In the genomic region with DNA sequence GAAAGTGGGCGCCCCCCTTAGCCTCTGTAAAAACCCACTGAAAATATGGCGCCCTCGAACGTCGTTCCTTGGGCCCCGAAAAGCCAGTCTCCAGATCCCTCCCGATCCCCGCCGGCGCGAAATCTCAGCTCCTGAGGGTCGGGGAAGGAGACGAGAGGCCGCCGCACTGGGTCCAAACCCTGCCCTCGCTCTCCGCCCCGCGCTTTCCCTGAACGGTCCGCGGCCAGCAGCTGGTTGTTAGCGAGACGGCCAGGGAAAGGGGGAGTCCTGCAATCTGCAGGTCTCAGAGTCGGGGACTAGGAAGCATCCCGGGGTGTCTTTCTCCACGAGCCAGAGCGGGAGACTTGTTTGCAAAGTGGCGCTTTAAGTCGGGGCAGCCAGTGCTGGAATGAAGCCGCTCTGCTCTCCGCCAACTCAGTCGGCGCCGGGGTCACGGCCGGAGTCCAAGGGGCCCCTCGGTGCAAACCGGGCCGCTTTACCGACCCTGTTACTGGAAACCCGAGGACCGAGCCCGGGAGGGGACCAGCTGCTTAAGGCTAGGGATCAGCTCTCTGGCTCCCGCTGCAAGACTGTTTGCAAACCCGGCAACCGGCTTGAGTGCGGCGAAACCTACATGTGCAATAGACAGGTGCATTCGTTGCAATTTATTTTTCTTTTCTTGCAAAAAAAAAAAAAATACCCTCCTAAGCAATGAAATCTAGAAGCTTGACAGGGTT, we compare ENCODE assay signal across 7 mouse cellular contexts.
A peak's percentile ranks its signal among the peaks of the same experiment; 100 is the strongest.
DNase-seq lines count a peak whose midpoint lies in the region; ATAC-seq and TF ChIP-seq lines count a peak whose summit lies in the region.

No protein-coding gene starts in this region.

- H3K27ac ChIP-seq in gastrocnemius, adult 2 months: peak overlapping the region; percentile 96
- H3K27ac ChIP-seq in hindbrain, postnatal 0 days: peak overlapping the region; percentile 87
- H3K27ac ChIP-seq in midbrain, embryonic 12.5 days (replicated peaks): no peak overlapping the region
- H3K27ac ChIP-seq in stomach, postnatal 0 days (replicated peaks): peak overlapping the region; percentile 78

- H3K4me2 ChIP-seq in hindbrain, postnatal 0 days (ENCODE audit: low read depth, low read length): peak overlapping the region; percentile 96
- peak overlapping the region; percentile 99 for H3K4me2 ChIP-seq in midbrain, embryonic 12.5 days (replicated peaks)
- peak overlapping the region; percentile 99 for H3K4me2 ChIP-seq in stomach, postnatal 0 days (replicated peaks; ENCODE audit: low read depth)

- no peaks in the 10 kb centered on the region for H3K36me3 ChIP-seq in hindbrain, postnatal 0 days (ENCODE audit: insufficient read depth, low read length)
- H3K36me3 ChIP-seq in midbrain, embryonic 12.5 days: no peaks in the 10 kb centered on the region
- no peaks in the 10 kb centered on the region for H3K36me3 ChIP-seq in stomach, postnatal 0 days (ENCODE audit: control insufficient read depth, insufficient read depth, low read length)

- no peak for TF ChIP-seq CTCF in gastrocnemius, adult 2 months (IDR thresholded peaks at IDR 0.05)
- TF ChIP-seq CTCF in hindbrain, postnatal 0 days (IDR thresholded peaks at IDR 0.05; ENCODE audit: low read depth): no peak
- TF ChIP-seq CTCF in stomach, postnatal 0 days (IDR thresholded peaks at IDR 0.05; ENCODE audit: low read depth): no peak

- peak overlapping the region; percentile 96 for H3K4me3 ChIP-seq in gastrocnemius, adult 2 months
- H3K4me3 ChIP-seq in hindbrain, postnatal 0 days (ENCODE audit: low read length): peak overlapping the region; percentile 73
- H3K4me3 ChIP-seq in midbrain, embryonic 12.5 days: peak overlapping the region; percentile 69
- H3K4me3 ChIP-seq in stomach, postnatal 0 days (ENCODE audit: low read depth, low read length): peak overlapping the region; percentile 79

- TF ChIP-seq EP300 in stomach, postnatal 0 days (optimal IDR thresholded peaks at IDR 0.05): no peak

- no peaks in the 10 kb centered on the region for H3K4me1 ChIP-seq in hindbrain, postnatal 0 days (ENCODE audit: insufficient read depth, low read length)
- peaks cover 12% of the 10 kb centered on the region for H3K4me1 ChIP-seq in midbrain, embryonic 12.5 days
- no peaks in the 10 kb centered on the region for H3K4me1 ChIP-seq in stomach, postnatal 0 days (replicated peaks; ENCODE audit: control insufficient read depth, insufficient read depth)

- WGBS in hindbrain, postnatal 0 days: under 1% methylated on average over 50 of the region's 50 CpGs
- under 1% methylated on average over 50 of the region's 50 CpGs for WGBS in midbrain, embryonic 12.5 days
- under 1% methylated on average over 50 of the region's 50 CpGs for WGBS in stomach, postnatal 0 days

- peak overlapping the region; percentile 74 for H3K9ac ChIP-seq in hindbrain, postnatal 0 days (replicated peaks; ENCODE audit: low read length)
- H3K9ac ChIP-seq in midbrain, embryonic 12.5 days (replicated peaks): peak overlapping the region; percentile 72
- peak overlapping the region; percentile 87 for H3K9ac ChIP-seq in stomach, postnatal 0 days (ENCODE audit: low read length)

- H3K27me3 ChIP-seq in hindbrain, postnatal 0 days (ENCODE audit: insufficient read depth, low read length): no peaks in the 10 kb centered on the region
- H3K27me3 ChIP-seq in midbrain, embryonic 12.5 days: peaks cover 37% of the 10 kb centered on the region
- no peaks in the 10 kb centered on the region for H3K27me3 ChIP-seq in stomach, postnatal 0 days (ENCODE audit: control insufficient read depth, insufficient read depth, low read length)

- DNase-seq in adrenal gland, adult 18-20 months (ENCODE audit: low spot score in 2 of 2): peak; percentile 32 to 35
- peak; percentile 48 to 58 for DNase-seq in cerebellum, postnatal 14 days
- peak; percentile 63 for DNase-seq in gastrocnemius, adult 2 months
- no peak for DNase-seq in hindbrain, postnatal 0 days (ENCODE audit: low spot score)
- DNase-seq in left cerebral cortex, postnatal 10 days (ENCODE audit: extremely low spot score in 1 of 2, low spot score in 2 of 2): peak; percentile 27 to 56
- DNase-seq in stomach, postnatal 0 days (ENCODE audit: low spot score): peak; percentile 55

- intact Hi-C loops in gastrocnemius, adult 2 months (cut with DNase I): loop anchor here (5.0 kb wide), 3 partner anchors 51 to 316 kb away; no protein-coding TSS in a partner anchor
- intact Hi-C loops in left cerebral cortex, postnatal 10 days (cut with DNase I): loop anchor here (5.0 to 10.0 kb wide), 3 partner anchors 218 to 586 kb away; a partner anchor contains a TSS

- H3K9me3 ChIP-seq in hindbrain, postnatal 0 days (ENCODE audit: low read length): no peaks in the 10 kb centered on the region
- no peaks in the 10 kb centered on the region for H3K9me3 ChIP-seq in midbrain, embryonic 12.5 days
- H3K9me3 ChIP-seq in stomach, postnatal 0 days (ENCODE audit: control insufficient read depth, low read length): no peaks in the 10 kb centered on the region

- ATAC-seq in hindbrain, postnatal 0 days: peak; percentile 36
- peak; percentile 52; the same call in 1 of the 2 replicates for ATAC-seq in midbrain, embryonic 12.5 days (ENCODE audit: low FRiP score, low read depth)
- 0 out of 2 replicates have a peak, but pooled peaks have one; percentile 43 for ATAC-seq in stomach, postnatal 0 days (ENCODE audit: low FRiP score, low TSS enrichment)
